Mouse (Mus musculus) MEL (cell line): ENCODE data around the gene Syce2. TPM values are rescaled to one million over a fixed set of nuclear protein-coding genes. Genes with fewer than 3 reads are reported as not detected.

ENCODE experiments used
- DNase-seq: peaks from one replicate; pipeline ENCODE4 v3.0.0; 2011; ENCODE audit warnings: low read depth, low spot score
- H3K27ac ChIP-seq: 2 replicates; pipeline ENCODE4 v1.5.1; 2012; ENCODE audit warnings: low read depth, mild to moderate bottlenecking, control low read depth, low read length, moderate library complexity; ENCODE audit not compliant: control insufficient read depth
- H3K27me3 ChIP-seq, 2 experiments: fragments of 150-350 bp in 1 of 2; sonication (generic) in 1 of 2; 2 replicates each; pipeline ENCODE4 v1.6.1; 2012; ENCODE audit warnings: low read length in 2 of 2, mild to moderate bottlenecking in 2 of 2, improper control_type of control experiment in 1 of 2, moderate library complexity in 1 of 2; ENCODE audit not compliant: insufficient read depth in 2 of 2, control insufficient read depth in 1 of 2
- H3K36me3 ChIP-seq, 2 experiments: 2 replicates each; pipeline ENCODE4 v1.6.1; 2012 to 2014; ENCODE audit warnings: low read length in 2 of 2, improper control_type of control experiment in 1 of 2, inconsistent platforms in 1 of 2, mild to moderate bottlenecking in 1 of 2; ENCODE audit not compliant: insufficient read depth in 2 of 2, control insufficient read depth in 1 of 2
- H3K4me1 ChIP-seq, 2 experiments: fragments of 150-350 bp in 1 of 2; sonication (generic) in 1 of 2; 2 replicates each; pipeline ENCODE4 v1.6.1; 2012; ENCODE audit warnings: low read length in 2 of 2, improper control_type of control experiment in 1 of 2, mild to moderate bottlenecking in 1 of 2; ENCODE audit not compliant: insufficient read depth in 2 of 2, control insufficient read depth in 1 of 2
- H3K4me3 ChIP-seq, 2 experiments: fragments of 150-350 bp in 1 of 2; sonication (generic) in 1 of 2; 2 replicates each; pipeline ENCODE4 v1.5.1; 2012; ENCODE audit warnings: low read depth in 2 of 2, low read length in 2 of 2, mild to moderate bottlenecking in 2 of 2, moderate library complexity in 2 of 2, control low read depth in 1 of 2, improper control_type of control experiment in 1 of 2; ENCODE audit not compliant: control insufficient read depth in 1 of 2, insufficient read depth in 1 of 2
- H3K79me2 ChIP-seq: 2 replicates; pipeline ENCODE4 v1.6.1; 2012; ENCODE audit warnings: mild to moderate bottlenecking, low read length, moderate library complexity; ENCODE audit not compliant: control insufficient read depth, poor library complexity, insufficient read depth
- H3K9ac ChIP-seq: 2 replicates; pipeline ENCODE4 v1.6.1; 2012; ENCODE audit warnings: low read depth, mild to moderate bottlenecking, control low read depth, low read length, moderate library complexity; ENCODE audit not compliant: control insufficient read depth, poor library complexity, severe bottlenecking
- H3K9me3 ChIP-seq: fragments of 150-350 bp; sonication (generic); replicated peaks from 2 replicates; pipeline ENCODE4 v1.6.1; 2012; ENCODE audit warnings: mild to moderate bottlenecking, low read length, improper control_type of control experiment, moderate library complexity; ENCODE audit not compliant: insufficient read depth
- BHLHE40 ChIP-seq: IDR thresholded peaks from 2 replicates; pipeline ENCODE4 v1.6.1; 2012; ENCODE audit warnings: low read depth, mild to moderate bottlenecking, inconsistent platforms, low read length, improper control_type of control experiment, borderline replicate concordance
- CHD2 ChIP-seq: IDR thresholded peaks from 2 replicates; pipeline ENCODE4 v1.6.1; 2011; ENCODE audit warnings: low read length, improper control_type of control experiment
- CTCF ChIP-seq, 3 experiments: IDR thresholded peaks in 2 of 3; conservative IDR thresholded peaks in 1 of 3; 2 replicates each; pipeline ENCODE4 v1.5.1; 2011 to 2012; ENCODE audit warnings: low read length in 3 of 3, low read depth in 2 of 3, mild to moderate bottlenecking in 2 of 3, improper control_type of control experiment in 1 of 3, inconsistent platforms in 1 of 3, mixed read lengths in 1 of 3, moderate library complexity in 1 of 3; ENCODE audit not compliant: control insufficient read depth in 1 of 3, insufficient read depth in 1 of 3, poor library complexity in 1 of 3, severe bottlenecking in 1 of 3
- EP300 ChIP-seq, 2 experiments: IDR thresholded peaks; 2 replicates each; pipeline ENCODE4 v1.6.1; 2011; ENCODE audit warnings: improper control_type of control experiment in 2 of 2, low read length in 2 of 2, low read depth in 1 of 2, mild to moderate bottlenecking in 1 of 2
- ETS1 ChIP-seq: IDR thresholded peaks from 2 replicates; pipeline ENCODE4 v1.6.1; 2012; ENCODE audit warnings: low read depth, mild to moderate bottlenecking, inconsistent platforms, low read length, improper control_type of control experiment, moderate library complexity
- GATA1 ChIP-seq: IDR thresholded peaks from 2 replicates; pipeline ENCODE4 v1.6.1; 2011; ENCODE audit warnings: low read depth, low read length, improper control_type of control experiment
- HCFC1 ChIP-seq: IDR thresholded peaks from 2 replicates; pipeline ENCODE4 v1.6.1; 2012; ENCODE audit warnings: low read depth, mild to moderate bottlenecking, inconsistent platforms, low read length, improper control_type of control experiment, moderate library complexity
- JUND ChIP-seq: IDR thresholded peaks from 2 replicates; pipeline ENCODE4 v1.6.1; 2011; ENCODE audit warnings: low read depth, mild to moderate bottlenecking, improper control_type of control experiment, low read length
- MAZ ChIP-seq: IDR thresholded peaks from 2 replicates; pipeline ENCODE4 v1.6.1; 2012; ENCODE audit warnings: low read depth, mild to moderate bottlenecking, inconsistent platforms, low read length, improper control_type of control experiment
- MEF2A ChIP-seq: IDR thresholded peaks from 2 replicates; pipeline ENCODE4 v1.6.1; 2014; ENCODE audit warnings: low read depth, mild to moderate bottlenecking, inconsistent platforms, low read length, improper control_type of control experiment; ENCODE audit not compliant: poor library complexity, insufficient replicate concordance, severe bottlenecking; ENCODE audit errors: extremely low read depth
- MXI1 ChIP-seq: IDR thresholded peaks from 2 replicates; pipeline ENCODE4 v1.6.1; 2011; ENCODE audit warnings: mild to moderate bottlenecking, low read depth, low read length, improper control_type of control experiment
- MYC ChIP-seq: IDR thresholded peaks from 2 replicates; pipeline ENCODE4 v1.6.1; 2011; ENCODE audit warnings: low read depth, mild to moderate bottlenecking, low read length, improper control_type of control experiment, moderate library complexity
- NRF1 ChIP-seq: IDR thresholded peaks from 2 replicates; pipeline ENCODE4 v1.6.1; 2014; ENCODE audit warnings: low read depth, mild to moderate bottlenecking, inconsistent platforms, low read length, improper control_type of control experiment, moderate library complexity; ENCODE audit not compliant: poor library complexity, insufficient read depth, severe bottlenecking
- POLR2A ChIP-seq, 2 experiments: IDR thresholded peaks; 2 replicates each; pipeline ENCODE4 v1.6.1; 2011 to 2012; ENCODE audit warnings: low read length in 2 of 2, mild to moderate bottlenecking in 2 of 2, control low read depth in 1 of 2, improper control_type of control experiment in 1 of 2, low read depth in 1 of 2, moderate library complexity in 1 of 2; ENCODE audit not compliant: control insufficient read depth in 1 of 2, insufficient read depth in 1 of 2, poor library complexity in 1 of 2
- POLR2AphosphoS2 ChIP-seq: IDR thresholded peaks from 2 replicates; pipeline ENCODE4 v1.6.1; 2011; ENCODE audit warnings: low read length, improper control_type of control experiment
- POLR2AphosphoS5 ChIP-seq: IDR thresholded peaks from 2 replicates; pipeline ENCODE4 v1.6.1; 2012; ENCODE audit warnings: low read depth, borderline replicate concordance, mild to moderate bottlenecking, inconsistent platforms, low read length, moderate library complexity, mixed read lengths
- RAD21 ChIP-seq: IDR thresholded peaks from 2 replicates; pipeline ENCODE4 v1.6.1; 2011; ENCODE audit warnings: mild to moderate bottlenecking, low read depth, low read length, improper control_type of control experiment
- SIN3A ChIP-seq: IDR thresholded peaks from 2 replicates; pipeline ENCODE4 v1.6.1; 2012; ENCODE audit warnings: low read length, improper control_type of control experiment, inconsistent platforms
- SMC3 ChIP-seq: IDR thresholded peaks from 2 replicates; pipeline ENCODE4 v1.6.1; 2011; ENCODE audit warnings: low read depth, low read length, improper control_type of control experiment
- TBP ChIP-seq: IDR thresholded peaks from 2 replicates; pipeline ENCODE4 v1.8.0; 2011; ENCODE audit warnings: low read depth, low read length, improper control_type of control experiment
- TCF12 ChIP-seq: IDR thresholded peaks from 2 replicates; pipeline ENCODE4 v1.6.1; 2014; ENCODE audit warnings: low read depth, mild to moderate bottlenecking, inconsistent platforms, low read length, improper control_type of control experiment, moderate library complexity
- UBTF ChIP-seq: IDR thresholded peaks from 2 replicates; pipeline ENCODE4 v1.6.1; 2012; ENCODE audit warnings: low read depth, mild to moderate bottlenecking, inconsistent platforms, low read length, improper control_type of control experiment, moderate library complexity, borderline replicate concordance; ENCODE audit not compliant: insufficient read depth
- ZNF384 ChIP-seq: IDR thresholded peaks from 2 replicates; pipeline ENCODE4 v1.6.1; 2012; ENCODE audit warnings: low read depth, mild to moderate bottlenecking, inconsistent platforms, low read length, improper control_type of control experiment
- polyA plus RNA-seq, 2 experiments: library from polyadenylated mRNA; stranded (reverse) in 1 of 2; unstranded in 1 of 2; fragments of >175 nt in 1 of 2; fragments of >200 nt in 1 of 2; gene quantifications; 2 replicates each; pipeline versions ENCODE4 v1.2.1 to v1.2.4; 2012; ENCODE audit warnings: low replicate concordance in 2 of 2, low read depth in 1 of 2; ENCODE audit not compliant: insufficient read length in 2 of 2, insufficient read depth in 1 of 2, missing spikeins in 1 of 2
- total RNA-seq: library from RNA; depleted of rRNA; stranded (reverse); fragments of 300-350 nt; gene quantifications from 2 replicates; pipeline ENCODE4 v1.2.3, GENCODE M21; 2012

Gene Syce2
- total and polyA plus RNA-seq, 3 experiments = 75.5 to 115 TPM; not detected in 1

- TF ChIP-seq BHLHE40 (no peak; the same call in 1 of the 2 replicates), TCF12 (peak; percentile 59; the same call in 1 of the 2 replicates), CTCF (IDR thresholded peaks at IDR 0.05 in 2 of 3, conservative IDR thresholded peaks at IDR 0.05 in 1 of 3; ENCODE audit: control insufficient read depth in 1 of 3, insufficient read depth in 1 of 3, low read depth in 2 of 3, low read length in 3 of 3, poor library complexity in 1 of 3, severe bottlenecking in 1 of 3) (no peak), RAD21 (no peak), NRF1 (peak; percentile 97), JUND (peak; percentile 77; the same call in 1 of the 2 replicates), ZNF384 (no peak), POLR2AphosphoS2 (peak; percentile 99), TBP (peak; percentile 63), UBTF (no peak), ETS1 (peak; percentile 93), EP300 (IDR thresholded peaks at IDR 0.05; ENCODE audit: low read depth in 1 of 2, low read length in 2 of 2) (no peak), GATA1 (no peak), MXI1 (no peak; the same call in 1 of the 2 replicates), SMC3 (peak; percentile 27; the same call in 1 of the 2 replicates), POLR2AphosphoS5 (peak; percentile 88), MAZ (no peak)
Measured at GRCm38 (mm10) chr8:84840248-84840999, 31.5 kb upstream of the Syce2 start, which contains the start of gene Rad23a (continued).

DNA sequence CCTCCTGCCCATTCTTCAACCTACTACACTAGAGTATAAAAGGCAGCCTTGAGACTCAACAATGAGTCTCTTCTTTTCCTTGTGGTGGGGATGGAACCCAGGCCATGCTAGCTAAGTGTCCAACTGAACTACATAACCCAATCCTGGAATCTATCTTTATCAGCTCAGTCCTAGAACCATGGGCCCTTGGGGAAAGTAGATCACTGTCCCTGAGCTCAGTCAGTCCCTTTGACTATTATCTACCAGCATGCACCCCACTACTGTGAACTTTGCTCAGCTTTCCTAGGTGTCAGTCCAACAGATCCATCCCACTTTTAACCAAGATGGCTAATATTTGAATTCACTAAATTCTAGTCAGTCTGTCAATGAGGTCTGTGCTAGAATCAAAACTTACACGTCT lies 30.4 kb upstream of the Syce2 start:
- no peaks in the 10 kb centered on the region for H3K27me3 ChIP-seq
- H3K4me3 ChIP-seq = no peak overlapping the region
- DNase-seq = peak; percentile 57
- 0 out of 2 replicates have a peak overlapping the region, but pooled peaks have one; percentile 15 for H3K27ac ChIP-seq
- H3K9ac ChIP-seq = no peak overlapping the region
- TF ChIP-seq CHD2 = no peak
- no peak for TF ChIP-seq HCFC1
- TF ChIP-seq POLR2AphosphoS5 = peak; percentile 48; the same call in 1 of the 2 replicates
- no peak for TF ChIP-seq TBP
- no peak for TF ChIP-seq MEF2A
- TF ChIP-seq SIN3A = no peak
- TF ChIP-seq SMC3 = 0 out of 2 replicates have a peak, but pooled peaks have one; percentile 0
- TF ChIP-seq BHLHE40 = no peak
- TF ChIP-seq MYC = no peak
- TF ChIP-seq POLR2A (IDR thresholded peaks at IDR 0.05; ENCODE audit: control insufficient read depth in 1 of 2, insufficient read depth in 1 of 2, low read depth in 1 of 2, low read length in 2 of 2, poor library complexity in 1 of 2) = peak in 1 of 2 experiments; percentile 0; a peak in 1 of 4 replicates
- H3K36me3 ChIP-seq = peaks cover 13 to 38% of the 10 kb centered on the region in 2 experiments
- H3K4me1 ChIP-seq = peaks cover 2 to 18% of the 10 kb centered on the region in 2 experiments
- no peaks in the 10 kb centered on the region for H3K9me3 ChIP-seq
- H3K79me2 ChIP-seq = peaks cover 38% of the 10 kb centered on the region
